Mouse (Mus musculus): ENCODE measurements around the gene Fyttd1. TPM values are rescaled to one million over a fixed set of nuclear protein-coding genes. Genes with fewer than 3 reads are reported as not detected.
"Not testable (repeated sequence)": the region's sequence is repeated elsewhere in the genome, so short reads cannot be mapped to it uniquely, and the experiment has no call there.

The Fyttd1 gene
- polyA plus RNA-seq, 1 experiment from 2014 or later = 160 TPM

GRCm38 (mm10) chr16:32927044-32927443 lies 49.7 kb downstream of the Fyttd1 start:
- no peaks in the 10 kb centered on the region for H3K27me3 ChIP-seq (replicated peaks; ENCODE audit: control insufficient read depth, insufficient read depth, low read length)
- no peak overlapping the region for H3K27ac ChIP-seq (ENCODE audit: low read depth, low read length)
- H3K9ac ChIP-seq (ENCODE audit: low read length) = no peak overlapping the region
- WGBS = 90% methylated on average over 8 of the region's 8 CpGs
- H3K4me2 ChIP-seq (ENCODE audit: low read length) = no peak overlapping the region
- 0 out of 2 replicates have a peak, but pooled peaks cover 4% of the 10 kb centered on the region for H3K36me3 ChIP-seq (ENCODE audit: control insufficient read depth, insufficient read depth, low read length)
- DNase-seq (ENCODE audit: low spot score) (no peak), ATAC-seq (no peak)
- H3K4me3 ChIP-seq (ENCODE audit: low read depth, low read length) = no peak overlapping the region
- no peaks in the 10 kb centered on the region for H3K4me1 ChIP-seq (ENCODE audit: control insufficient read depth, insufficient read depth, low read length)
- no peaks in the 10 kb centered on the region for H3K9me3 ChIP-seq (replicated peaks; ENCODE audit: control insufficient read depth, low read length)

GRCm38 (mm10) chr16:32929918-32930317 lies 52.6 kb downstream of the Fyttd1 start:
- DNase-seq (ENCODE audit: low spot score) (no peak), ATAC-seq (no peak)
- no peaks in the 10 kb centered on the region for H3K9me3 ChIP-seq (replicated peaks; ENCODE audit: control insufficient read depth, low read length)
- H3K9ac ChIP-seq (ENCODE audit: low read length) = no peak overlapping the region
- WGBS = 12% methylated on average over 2 of the region's 2 CpGs
- no peaks in the 10 kb centered on the region for H3K27me3 ChIP-seq (replicated peaks; ENCODE audit: control insufficient read depth, insufficient read depth, low read length)
- H3K36me3 ChIP-seq (ENCODE audit: control insufficient read depth, insufficient read depth, low read length) = 0 out of 2 replicates have a peak, but pooled peaks cover 4% of the 10 kb centered on the region
- no peak overlapping the region for H3K4me3 ChIP-seq (ENCODE audit: low read depth, low read length)
- no peak overlapping the region for H3K4me2 ChIP-seq (ENCODE audit: low read length)
- no peak overlapping the region for H3K27ac ChIP-seq (ENCODE audit: low read depth, low read length)
- no peaks in the 10 kb centered on the region for H3K4me1 ChIP-seq (ENCODE audit: control insufficient read depth, insufficient read depth, low read length)

GRCm38 (mm10) chr16:32934470-32934869 lies 57.2 kb downstream of the Fyttd1 start:
- no peaks in the 10 kb centered on the region for H3K27me3 ChIP-seq (replicated peaks; ENCODE audit: control insufficient read depth, insufficient read depth, low read length)
- ATAC-seq (no peak), DNase-seq (ENCODE audit: low spot score) (no peak)
- H3K27ac ChIP-seq (ENCODE audit: low read depth, low read length) = no peak overlapping the region
- no peak overlapping the region for H3K4me2 ChIP-seq (ENCODE audit: low read length)
- no peaks in the 10 kb centered on the region for H3K36me3 ChIP-seq (ENCODE audit: control insufficient read depth, insufficient read depth, low read length)
- 75% methylated on average over 2 of the region's 2 CpGs for WGBS
- no peaks in the 10 kb centered on the region for H3K9me3 ChIP-seq (replicated peaks; ENCODE audit: control insufficient read depth, low read length)
- H3K4me1 ChIP-seq (ENCODE audit: control insufficient read depth, insufficient read depth, low read length) = peaks cover 5% of the 10 kb centered on the region; the same call in 1 of the 2 replicates
- no peak overlapping the region for H3K9ac ChIP-seq (ENCODE audit: low read length)
- no peak overlapping the region for H3K4me3 ChIP-seq (ENCODE audit: low read depth, low read length)

GRCm38 (mm10) chr16:32935088-32935487 lies 57.8 kb downstream of the Fyttd1 start:
- no peak for ATAC-seq
- 81% methylated on average over 1 of the region's 1 CpGs for WGBS
- Histone ChIP-seq H3K27ac (ENCODE audit: low read depth, low read length) (no peak overlapping the region), H3K4me3 (ENCODE audit: low read depth, low read length) (no peak overlapping the region), H3K4me2 (ENCODE audit: low read length) (no peak overlapping the region), H3K4me1 (ENCODE audit: control insufficient read depth, insufficient read depth, low read length) (peaks cover 5% of the 10 kb centered on the region; the same call in 1 of the 2 replicates), H3K9me3 (replicated peaks; ENCODE audit: control insufficient read depth, low read length) (no peaks in the 10 kb centered on the region), H3K27me3 (replicated peaks; ENCODE audit: control insufficient read depth, insufficient read depth, low read length) (no peaks in the 10 kb centered on the region), H3K9ac (ENCODE audit: low read length) (no peak overlapping the region), H3K36me3 (ENCODE audit: control insufficient read depth, insufficient read depth, low read length) (no peaks in the 10 kb centered on the region)
- no peak for DNase-seq (ENCODE audit: low spot score)

GRCm38 (mm10) chr16:32937358-32937757 lies 60.1 kb downstream of the Fyttd1 start:
- no peak overlapping the region for H3K9ac ChIP-seq (ENCODE audit: low read length)
- ATAC-seq (no peak), DNase-seq (ENCODE audit: low spot score) (no peak)
- H3K9me3 ChIP-seq (replicated peaks; ENCODE audit: control insufficient read depth, low read length) = no peaks in the 10 kb centered on the region
- H3K36me3 ChIP-seq (ENCODE audit: control insufficient read depth, insufficient read depth, low read length) = no peaks in the 10 kb centered on the region
- 78% methylated on average over 2 of the region's 2 CpGs for WGBS
- no peak overlapping the region for H3K27ac ChIP-seq (ENCODE audit: low read depth, low read length)
- H3K4me3 ChIP-seq (ENCODE audit: low read depth, low read length) = no peak overlapping the region
- no peak overlapping the region for H3K4me2 ChIP-seq (ENCODE audit: low read length)
- H3K27me3 ChIP-seq (replicated peaks; ENCODE audit: control insufficient read depth, insufficient read depth, low read length) = no peaks in the 10 kb centered on the region
- H3K4me1 ChIP-seq (ENCODE audit: control insufficient read depth, insufficient read depth, low read length) = peaks cover 5% of the 10 kb centered on the region; the same call in 1 of the 2 replicates

- peak; percentile 65 for DNase-seq (ENCODE audit: low spot score)
- WGBS = 18% methylated on average over 3 of the region's 3 CpGs
- not testable (repeated sequence) for H3K9ac ChIP-seq (ENCODE audit: low read length); H3K27ac ChIP-seq (ENCODE audit: low read depth, low read length); H3K4me1 ChIP-seq (ENCODE audit: control insufficient read depth, insufficient read depth, low read length); H3K4me2 ChIP-seq (ENCODE audit: low read length); H3K9me3 ChIP-seq (replicated peaks; ENCODE audit: control insufficient read depth, low read length); H3K36me3 ChIP-seq (ENCODE audit: control insufficient read depth, insufficient read depth, low read length); H3K4me3 ChIP-seq (ENCODE audit: low read depth, low read length); ATAC-seq; H3K27me3 ChIP-seq (replicated peaks; ENCODE audit: control insufficient read depth, insufficient read depth, low read length)
Observed at GRCm38 (mm10) chr16:32939301-32939700, 62.0 kb downstream of the Fyttd1 start.

- not testable (repeated sequence) for H3K27ac ChIP-seq (ENCODE audit: low read depth, low read length); H3K9ac ChIP-seq (ENCODE audit: low read length); H3K4me1 ChIP-seq (ENCODE audit: control insufficient read depth, insufficient read depth, low read length); ATAC-seq; H3K4me2 ChIP-seq (ENCODE audit: low read length); H3K27me3 ChIP-seq (replicated peaks; ENCODE audit: control insufficient read depth, insufficient read depth, low read length); DNase-seq (ENCODE audit: low spot score); H3K9me3 ChIP-seq (replicated peaks; ENCODE audit: control insufficient read depth, low read length); H3K4me3 ChIP-seq (ENCODE audit: low read depth, low read length); H3K36me3 ChIP-seq (ENCODE audit: control insufficient read depth, insufficient read depth, low read length)
- 87% methylated on average over 4 of the region's 4 CpGs for WGBS
Observed at GRCm38 (mm10) chr16:32939716-32940115, 62.4 kb downstream of the Fyttd1 start.

- H3K9ac ChIP-seq (ENCODE audit: low read length); H3K4me1 ChIP-seq (ENCODE audit: control insufficient read depth, insufficient read depth, low read length); H3K4me3 ChIP-seq (ENCODE audit: low read depth, low read length); ATAC-seq; DNase-seq (ENCODE audit: low spot score); H3K36me3 ChIP-seq (ENCODE audit: control insufficient read depth, insufficient read depth, low read length); H3K27ac ChIP-seq (ENCODE audit: low read depth, low read length); H3K9me3 ChIP-seq (replicated peaks; ENCODE audit: control insufficient read depth, low read length); H3K4me2 ChIP-seq (ENCODE audit: low read length); H3K27me3 ChIP-seq (replicated peaks; ENCODE audit: control insufficient read depth, insufficient read depth, low read length): not testable (repeated sequence)
- 95% methylated on average over 2 of the region's 2 CpGs for WGBS
Observed at GRCm38 (mm10) chr16:32941226-32941625, 63.9 kb downstream of the Fyttd1 start.

GRCm38 (mm10) chr16:32942694-32943093 lies 65.4 kb downstream of the Fyttd1 start:
- H3K4me1 ChIP-seq (ENCODE audit: control insufficient read depth, insufficient read depth, low read length) = no peaks in the 10 kb centered on the region
- ATAC-seq = peak; percentile 76; the same call in 1 of the 2 replicates
- DNase-seq (ENCODE audit: low spot score) = peak; percentile 80
- WGBS = 71% methylated on average over 5 of the region's 5 CpGs
- no peak overlapping the region for H3K4me2 ChIP-seq (ENCODE audit: low read length)
- H3K9ac ChIP-seq (ENCODE audit: low read length) = no peak overlapping the region
- H3K4me3 ChIP-seq (ENCODE audit: low read depth, low read length) = no peak overlapping the region
- H3K36me3 ChIP-seq (ENCODE audit: control insufficient read depth, insufficient read depth, low read length) = no peaks in the 10 kb centered on the region
- H3K9me3 ChIP-seq (replicated peaks; ENCODE audit: control insufficient read depth, low read length) = no peaks in the 10 kb centered on the region
- H3K27ac ChIP-seq (ENCODE audit: low read depth, low read length) = no peak overlapping the region
- H3K27me3 ChIP-seq (replicated peaks; ENCODE audit: control insufficient read depth, insufficient read depth, low read length) = no peaks in the 10 kb centered on the region
